Mouse (Mus musculus): ENCODE results near the gene Ndufaf3.
"Not testable (repeated sequence)": the region's sequence is repeated elsewhere in the genome, so short reads cannot be mapped to it uniquely, and the experiment has no call there.

The Ndufaf3 gene

DNA sequence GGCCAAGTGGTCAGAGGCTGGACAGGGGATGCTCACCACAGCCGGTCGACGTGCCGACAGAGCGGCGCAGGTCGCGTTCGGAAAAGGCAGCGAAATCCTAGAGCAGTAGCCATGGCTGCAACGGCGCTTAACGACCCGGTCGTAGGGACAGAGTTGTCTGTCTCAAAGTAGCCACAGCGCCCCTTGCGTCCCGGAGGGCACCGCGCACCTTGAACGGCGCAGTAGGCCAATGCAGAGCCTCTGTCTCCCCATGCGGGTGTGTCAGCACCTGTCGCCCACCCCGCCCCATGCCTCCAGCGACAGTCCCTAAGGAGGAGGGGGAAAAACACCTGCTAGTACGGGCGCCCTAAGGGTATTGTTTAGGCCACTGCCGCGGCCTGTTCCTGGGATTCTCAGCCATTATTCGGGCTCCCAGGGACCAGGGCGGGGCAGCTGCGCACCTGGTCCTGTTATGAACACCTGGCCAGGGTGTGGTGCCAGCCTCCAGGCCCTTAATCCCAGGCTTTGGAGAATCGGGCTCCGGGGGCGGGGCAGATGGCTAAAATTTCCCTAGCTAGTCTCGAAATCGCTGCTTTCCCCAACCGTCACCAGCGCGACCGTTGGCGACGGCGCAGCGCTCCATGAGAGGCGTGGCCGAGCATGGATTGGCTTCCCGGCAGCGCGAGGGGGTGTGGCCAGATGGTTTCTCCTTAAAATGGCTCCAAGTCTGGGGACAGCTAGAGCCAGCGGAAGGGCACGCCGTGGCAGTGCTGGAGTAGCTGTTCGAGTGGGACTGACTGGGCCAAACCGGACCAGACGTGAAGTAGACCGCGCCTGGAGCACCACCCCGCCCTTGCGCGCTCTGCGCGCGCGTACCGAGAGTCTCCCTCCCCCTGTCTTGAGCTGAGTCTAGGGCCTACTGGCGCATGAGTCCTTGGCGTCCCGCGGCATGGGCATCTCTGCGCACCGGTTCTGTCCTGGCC lies at the start of gene Ndufaf3:
TSS of gene Ndufaf3 (minus strand) at position 620 of the 962 bp plus-strand sequence.
- peak; percentile 92 for DNase-seq (ENCODE audit: low spot score)

- no peak for DNase-seq (ENCODE audit: low spot score)
These were observed 44.3 kb upstream of the Ndufaf3 start for GRCm38 (mm10) chr9:108611488-108611887.

- no peak for DNase-seq (ENCODE audit: low spot score)
These were observed 41.7 kb upstream of the Ndufaf3 start for GRCm38 (mm10) chr9:108608889-108609288.

DNA sequence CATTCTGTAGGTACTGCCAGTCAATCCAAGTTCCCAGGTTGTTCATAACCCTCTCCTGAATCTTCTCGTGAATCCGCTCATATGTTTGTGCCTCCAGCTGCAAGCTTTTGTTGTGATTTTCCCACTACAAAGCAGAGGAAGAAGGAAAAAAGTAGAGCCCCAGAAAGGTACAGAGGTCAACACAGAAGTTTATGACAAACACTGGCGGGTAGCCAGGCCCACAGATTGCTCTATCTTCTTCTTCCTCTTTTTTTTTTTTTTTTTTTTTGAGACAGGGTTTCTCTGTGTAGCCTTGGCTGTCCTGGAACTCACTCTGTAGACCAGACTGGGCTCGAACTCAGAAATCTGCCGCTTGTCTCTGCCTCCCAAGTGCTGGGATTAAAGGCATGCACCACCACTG lies 40.7 kb upstream of the Ndufaf3 start:
- not testable (repeated sequence) for DNase-seq (ENCODE audit: low spot score)

DNA sequence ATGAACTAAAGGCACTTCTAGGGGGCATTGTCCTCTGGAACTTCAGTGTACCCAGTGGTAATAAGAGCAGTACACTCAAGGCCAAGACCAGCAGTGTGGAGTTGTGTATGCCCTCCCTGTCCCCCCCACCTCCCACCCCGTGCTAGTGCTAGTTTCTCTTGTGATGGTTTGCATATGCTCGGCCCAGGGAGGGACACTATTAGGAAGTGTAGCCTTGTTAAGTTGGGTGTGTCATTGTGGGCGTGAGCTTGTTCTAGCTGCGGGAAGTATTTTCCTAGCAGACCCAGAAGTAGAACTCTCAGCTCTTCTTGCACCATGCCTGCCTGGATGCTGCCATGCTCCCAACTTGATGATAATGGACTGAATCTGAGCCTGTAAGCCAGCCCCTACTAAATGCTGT lies 34.8 kb upstream of the Ndufaf3 start:
- no peak for DNase-seq (ENCODE audit: low spot score)

DNA sequence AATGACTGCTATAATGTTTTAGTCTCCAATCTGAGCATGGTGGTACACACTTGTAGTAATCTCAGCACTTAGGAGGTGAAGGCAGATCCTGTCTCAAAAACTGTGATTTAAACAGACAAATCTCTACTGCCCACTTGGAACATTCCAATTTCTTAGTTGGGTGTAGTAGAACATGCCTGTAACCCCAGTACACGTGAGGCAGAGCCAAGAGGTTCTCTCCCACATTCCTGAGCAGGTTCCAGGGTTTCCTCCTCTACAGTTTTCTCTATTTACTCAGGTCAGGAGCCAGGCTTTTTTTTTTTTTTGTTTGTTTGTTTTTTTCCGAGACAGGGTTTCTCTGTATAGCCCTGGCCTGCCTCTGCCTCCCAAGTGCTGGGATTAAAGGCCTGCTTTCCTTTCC lies 32.8 kb upstream of the Ndufaf3 start:
- no peak for DNase-seq (ENCODE audit: low spot score)

GRCm38 (mm10) chr9:108599021-108599566 lies 31.9 kb upstream of the Ndufaf3 start:
- no peak for DNase-seq (ENCODE audit: low spot score)

DNA sequence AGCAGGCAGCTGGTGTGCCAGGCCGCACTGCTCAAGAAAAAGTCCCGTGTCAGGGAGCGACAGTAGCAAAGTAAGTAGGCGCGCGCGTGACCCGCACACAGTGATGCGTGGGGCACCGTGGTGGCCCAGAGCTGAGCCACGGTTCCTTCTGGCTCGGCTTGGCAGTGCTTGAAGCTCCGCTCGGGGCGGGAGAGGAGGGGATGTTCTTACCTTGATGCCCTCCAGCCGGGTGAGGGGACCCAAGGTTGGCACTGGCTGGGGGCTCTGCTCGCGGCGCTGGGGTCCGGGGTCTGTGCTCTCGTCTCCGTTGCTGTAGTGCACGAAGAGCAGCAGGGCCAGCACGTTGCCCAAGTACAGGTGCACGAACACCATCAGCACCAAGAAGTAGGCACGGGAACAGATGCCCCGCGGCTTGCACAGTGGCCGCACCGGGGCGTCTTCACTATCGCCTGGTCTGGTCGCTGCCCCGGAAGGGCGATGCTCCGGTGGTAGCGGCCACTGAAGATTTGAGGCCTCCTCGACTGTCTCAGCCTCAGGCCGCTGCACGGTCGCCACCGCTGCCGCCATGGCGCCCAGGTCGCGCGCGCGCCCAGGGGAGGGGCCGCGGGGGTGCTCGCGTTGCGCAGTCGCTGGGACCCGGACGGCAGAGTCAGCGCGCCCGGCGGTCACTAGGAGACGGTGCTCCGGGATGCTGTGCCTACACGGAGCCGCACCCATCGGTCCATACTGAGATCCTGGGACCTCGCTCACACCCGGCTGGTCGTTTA lies 29.9 kb upstream of the Ndufaf3 start, which contains the start of gene P4htm:
TSS of gene P4htm (minus strand) at position 670 of the 767 bp plus-strand sequence.
- peak; percentile 66 for DNase-seq (ENCODE audit: low spot score)

DNA sequence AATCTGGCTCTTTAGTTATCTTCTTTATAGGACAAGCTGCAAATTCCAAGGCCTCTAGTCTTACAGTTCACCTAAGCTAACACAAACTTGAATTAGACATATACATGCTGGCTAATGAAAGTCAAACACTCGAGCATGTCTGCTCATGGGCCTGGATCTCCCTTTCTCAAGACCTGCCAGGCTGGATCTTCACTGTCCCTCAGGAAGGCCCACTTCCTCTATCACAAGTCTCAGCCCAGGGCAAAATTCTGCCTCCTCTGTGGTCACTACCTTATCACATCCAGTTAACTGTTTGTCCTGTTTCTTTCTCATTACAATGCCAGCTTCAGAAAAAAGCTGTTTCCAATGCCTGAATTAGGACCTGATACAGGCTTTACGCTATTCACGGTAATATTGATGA lies 27.1 kb upstream of the Ndufaf3 start:
- no peak for DNase-seq (ENCODE audit: low spot score)

GRCm38 (mm10) chr9:108591462-108591861 lies 24.2 kb upstream of the Ndufaf3 start:
- DNase-seq (ENCODE audit: low spot score): no peak

- DNase-seq (ENCODE audit: low spot score): no peak
These were observed 22.0 kb upstream of the Ndufaf3 start for GRCm38 (mm10) chr9:108589229-108589628.

DNA sequence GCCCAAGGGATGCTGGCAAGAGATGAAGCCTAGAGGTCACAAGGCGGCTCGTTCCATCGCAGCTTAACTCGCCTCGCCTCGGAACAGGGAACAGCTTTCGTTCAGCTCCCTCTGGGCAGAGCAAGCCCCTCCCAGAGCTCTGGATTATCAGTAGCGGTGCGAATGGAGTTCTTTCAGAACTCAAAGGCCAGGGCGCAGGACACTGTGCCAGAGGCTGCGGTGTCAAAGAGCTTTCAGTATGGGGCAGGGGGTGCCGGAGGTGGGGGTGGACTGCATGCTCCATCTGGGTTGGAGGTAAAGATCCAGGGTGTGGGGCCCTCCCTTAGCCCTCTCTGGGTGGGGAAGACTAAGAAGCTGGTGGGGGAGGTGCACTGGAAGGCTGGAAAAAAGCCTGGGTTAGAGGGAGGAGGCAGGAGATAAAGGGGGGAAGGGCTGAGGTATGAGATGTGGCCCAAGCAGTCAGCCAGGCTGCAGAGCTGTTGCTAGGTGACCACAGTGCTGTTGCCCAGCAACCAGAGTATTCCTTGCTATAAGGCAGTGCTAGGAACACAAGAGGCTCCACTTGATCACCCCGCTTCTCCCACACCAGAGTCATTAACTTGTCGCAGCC lies 20.4 kb upstream of the Ndufaf3 start:
- DNase-seq (ENCODE audit: low spot score): peak; percentile 74

GRCm38 (mm10) chr9:108579344-108579690 lies 12.1 kb upstream of the Ndufaf3 start:
- no peak for DNase-seq (ENCODE audit: low spot score)

- DNase-seq (ENCODE audit: low spot score): peak; percentile 94
These were observed 11.5 kb upstream of the Ndufaf3 start, which contains the start of gene Wdr6 for GRCm38 (mm10) chr9:108578545-108579343. TSS of gene Wdr6 (minus strand) at chr9:108578739.

DNA sequence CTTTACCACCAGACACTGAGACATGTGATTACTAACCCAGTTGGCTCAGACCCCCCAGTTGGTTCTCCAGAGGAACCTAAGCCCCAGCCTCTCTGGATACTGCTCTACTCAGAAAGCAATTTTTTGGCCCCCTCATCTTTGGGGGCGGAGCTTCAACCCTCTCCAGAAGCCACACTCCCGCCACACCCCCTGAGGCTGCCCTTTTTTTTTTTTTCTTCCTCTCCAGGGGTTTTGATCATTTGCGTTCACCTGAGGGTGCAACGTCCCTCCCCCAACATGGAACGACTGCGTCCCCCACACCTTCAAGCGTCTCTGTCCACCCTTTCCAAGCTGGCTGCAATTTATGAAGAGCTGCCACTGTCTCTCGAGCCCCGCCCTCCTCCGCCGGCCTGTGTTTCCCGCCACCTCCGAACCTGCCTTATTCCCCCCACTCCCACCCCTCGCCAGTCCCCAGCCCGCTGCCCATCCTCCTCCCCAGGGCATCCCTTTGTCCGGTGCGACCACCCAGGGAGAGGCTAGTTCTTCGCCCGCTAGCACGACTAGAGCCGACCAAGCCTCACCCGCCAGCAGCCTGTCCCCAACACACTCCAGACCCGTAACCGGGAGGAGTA lies 10.8 kb upstream of the Ndufaf3 start:
- DNase-seq (ENCODE audit: low spot score): no peak

GRCm38 (mm10) chr9:108577025-108577424 lies 9.8 kb upstream of the Ndufaf3 start:
- DNase-seq (ENCODE audit: low spot score): no peak

- no peak for DNase-seq (ENCODE audit: low spot score)
These were observed 8.4 kb upstream of the Ndufaf3 start for GRCm38 (mm10) chr9:108575321-108576297.

DNA sequence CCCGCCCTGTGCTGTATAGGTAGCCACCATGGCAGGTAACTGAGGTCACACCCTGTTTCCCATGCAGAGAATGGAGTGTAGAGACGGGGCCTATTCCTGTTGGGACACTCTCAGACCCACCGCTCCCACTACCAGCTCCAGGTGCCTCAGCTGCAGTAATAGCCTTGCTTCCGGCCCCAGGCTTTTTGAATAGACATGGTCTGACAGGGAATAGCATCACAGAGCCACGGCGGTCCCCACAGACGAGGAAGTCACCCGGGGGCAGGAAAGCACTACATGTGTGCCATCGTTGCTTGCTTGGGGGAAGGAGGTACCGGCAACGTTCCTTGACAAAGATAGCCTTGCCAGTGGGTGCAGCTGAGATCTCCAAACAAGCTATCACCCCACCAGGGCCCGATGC lies 7.7 kb upstream of the Ndufaf3 start:
- no peak for DNase-seq (ENCODE audit: low spot score)

Measured in testis, postnatal 14 days (tissue).